Mouse (Mus musculus) CH12.LX (cell line): ENCODE measurements around the gene Car5b. TPM values are rescaled to one million over a fixed set of nuclear protein-coding genes. Genes with fewer than 3 reads are reported as not detected.

Source experiments
- RAD21 ChIP-seq: IDR thresholded peaks from 2 replicates; pipeline ENCODE4 v1.6.1; 2011; ENCODE audit warnings: low read depth, mild to moderate bottlenecking, low read length, improper control_type of control experiment, moderate library complexity
- polyA plus RNA-seq: library from polyadenylated mRNA; unstranded; fragments of >175 nt; gene quantifications from 2 replicates; pipeline ENCODE4 v1.2.1, GENCODE M21; 2012; ENCODE audit warnings: low read depth; ENCODE audit not compliant: insufficient read length
- total RNA-seq, 2 experiments: library from RNA; depleted of rRNA; stranded (reverse); fragments of 300-350 nt in 1 of 2; fragments of >200 nt in 1 of 2; gene quantifications; 2 replicates each; pipeline ENCODE4 v1.2.3; 2012 to 2014

Gene Car5b
- total and polyA plus RNA-seq, 3 experiments, result 0.13 TPM; not detected in 2

- TF ChIP-seq RAD21, result no peak
Measured at GRCm38 (mm10) chrX:163929550-163929949, 98.2 kb downstream of the Car5b start (continued).

Other genes starting within 250 kb of the Car5b start
- 4.3 and 5.7 TPM in 2 replicates for gene Ap1s2, start 119.0 kb downstream of the Car5b start, total RNA-seq (2012; rRNA removed)
- gene Ap1s2, start 119.0 kb downstream of the Car5b start, total RNA-seq (2014; rRNA removed), result 12.3 and 16.6 TPM in 2 replicates
- 6.5 and 8.9 TPM in 2 replicates for gene Ap1s2, start 119.0 kb downstream of the Car5b start, polyA plus RNA-seq
- 13.7 and 15.2 TPM in 2 replicates for gene Zrsr2, start 69.3 kb downstream of the Car5b start, total RNA-seq (2012; rRNA removed)
- 14.2 and 16.5 TPM in 2 replicates for gene Zrsr2, start 69.3 kb downstream of the Car5b start, total RNA-seq (2014; rRNA removed)
- 76.8 and 89.1 TPM in 2 replicates for gene Zrsr2, start 69.3 kb downstream of the Car5b start, polyA plus RNA-seq
- gene Siah1b, start 48.5 kb upstream of the Car5b start, total RNA-seq (2012; rRNA removed), result 11.5 and 14.9 TPM in 2 replicates
- gene Siah1b, start 48.5 kb upstream of the Car5b start, total RNA-seq (2014; rRNA removed), result 28.1 and 29.3 TPM in 2 replicates
- 19.3 and 21.5 TPM in 2 replicates for gene Siah1b, start 48.5 kb upstream of the Car5b start, polyA plus RNA-seq
- not detected in 2 replicates for gene Cltrn, start 60.8 kb upstream of the Car5b start, total RNA-seq (2012; rRNA removed)
- gene Cltrn, start 60.8 kb upstream of the Car5b start, total RNA-seq (2014; rRNA removed), result not detected in 2 replicates
- gene Cltrn, start 60.8 kb upstream of the Car5b start, polyA plus RNA-seq, result not detected in 2 replicates
- 0.08 TPM in 1 of 2 replicates, not detected in the other for gene Ace2, start 111.3 kb upstream of the Car5b start, total RNA-seq (2012; rRNA removed)
- gene Ace2, start 111.3 kb upstream of the Car5b start, total RNA-seq (2014; rRNA removed), result not detected in 2 replicates
- not detected in 2 replicates for gene Ace2, start 111.3 kb upstream of the Car5b start, polyA plus RNA-seq
- gene Bmx, start 230.2 kb upstream of the Car5b start, total RNA-seq (2012; rRNA removed), result not detected in 2 replicates
- gene Bmx, start 230.2 kb upstream of the Car5b start, total RNA-seq (2014; rRNA removed), result 0.08 TPM in 1 of 2 replicates, not detected in the other
- gene Bmx, start 230.2 kb upstream of the Car5b start, polyA plus RNA-seq, result not detected in 2 replicates
- gene Pir, start 241.4 kb upstream of the Car5b start, total RNA-seq (2012; rRNA removed), result not detected in 2 replicates
- not detected in 2 replicates for gene Pir, start 241.4 kb upstream of the Car5b start, total RNA-seq (2014; rRNA removed)
- gene Pir, start 241.4 kb upstream of the Car5b start, polyA plus RNA-seq, result not detected in 2 replicates